Mouse (Mus musculus) naive thymus-derived CD4-positive, alpha-beta T cell, adult 2 months (primary cell): ENCODE measurements at regions not wholly inside any gene's neighbourhood (a gene's known extent, or its start where the extent isn't known, plus 50 kb on each side); places are given as distances from the start of the nearest gene placed in this dataset.
"Not testable (repeated sequence)": the region's sequence is repeated elsewhere in the genome, so short reads cannot be mapped to it uniquely, and the experiment has no call there.

Source experiments
- DNase-seq: peaks from one replicate; pipeline ENCODE4 v3.0.0-alpha.2; 2011; ENCODE audit warnings: low read depth

DNA sequence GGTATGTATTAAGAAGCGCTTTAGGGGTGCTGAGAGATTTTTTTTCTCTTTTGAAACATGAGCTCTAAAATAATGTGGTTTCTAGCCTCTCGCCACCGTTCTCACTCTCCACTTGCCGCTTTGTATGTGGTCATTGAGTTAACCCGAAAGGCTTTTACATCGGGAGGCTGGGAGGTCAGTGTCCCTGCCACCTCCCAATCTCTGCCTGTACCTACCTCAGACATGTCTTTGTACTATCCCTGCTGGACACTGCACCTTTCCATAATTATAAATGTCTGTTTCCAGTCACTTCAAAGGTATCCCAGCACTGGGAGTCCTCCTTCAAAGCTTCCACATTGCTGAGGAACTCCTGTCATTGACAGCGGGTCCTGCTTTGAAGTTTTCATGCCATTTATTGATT, 347.6 kb upstream of the Tbc1d2b start:
- DNase-seq, result no peak

DNA sequence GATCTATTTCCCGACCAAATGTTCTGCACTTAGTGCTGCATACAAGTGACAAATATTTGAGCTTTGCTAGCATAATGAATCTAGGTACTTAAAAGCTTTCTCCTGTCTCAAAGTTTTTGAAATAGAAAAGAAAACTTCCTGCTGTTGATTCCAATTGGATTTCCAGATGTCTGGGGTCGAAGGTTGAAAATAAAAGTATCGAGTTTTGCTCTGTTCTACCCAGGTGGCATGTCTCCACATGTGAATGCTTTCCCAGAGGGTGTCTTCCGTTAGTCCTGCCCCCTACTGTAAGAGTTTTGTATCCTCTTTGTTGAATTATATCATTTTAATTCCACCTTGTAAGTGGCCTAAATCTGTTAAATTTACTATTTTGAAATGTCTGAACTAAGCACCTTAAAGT, 327.3 kb upstream of the Tbc1d2b start:
- no peak for DNase-seq

DNA sequence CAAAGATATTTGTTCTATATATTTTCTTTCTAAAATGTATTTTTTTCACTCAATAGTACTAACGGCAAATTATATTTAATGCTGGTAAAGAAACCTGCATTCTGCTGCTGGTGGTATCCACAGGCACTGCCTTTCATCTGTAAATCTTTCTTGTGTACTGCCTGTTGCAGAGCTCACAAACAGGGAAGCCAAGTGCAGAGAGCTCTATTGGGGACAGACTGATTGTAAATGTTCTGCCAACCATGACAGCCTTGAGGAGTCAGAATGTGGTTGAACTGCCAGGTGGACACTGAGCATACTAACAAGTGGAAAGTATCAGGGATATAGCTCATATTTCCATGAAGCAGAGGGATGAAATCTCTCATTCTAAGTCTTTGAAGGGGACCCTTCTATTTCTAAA, 286.1 kb upstream of the Tbc1d2b start:
- DNase-seq, result no peak

DNA sequence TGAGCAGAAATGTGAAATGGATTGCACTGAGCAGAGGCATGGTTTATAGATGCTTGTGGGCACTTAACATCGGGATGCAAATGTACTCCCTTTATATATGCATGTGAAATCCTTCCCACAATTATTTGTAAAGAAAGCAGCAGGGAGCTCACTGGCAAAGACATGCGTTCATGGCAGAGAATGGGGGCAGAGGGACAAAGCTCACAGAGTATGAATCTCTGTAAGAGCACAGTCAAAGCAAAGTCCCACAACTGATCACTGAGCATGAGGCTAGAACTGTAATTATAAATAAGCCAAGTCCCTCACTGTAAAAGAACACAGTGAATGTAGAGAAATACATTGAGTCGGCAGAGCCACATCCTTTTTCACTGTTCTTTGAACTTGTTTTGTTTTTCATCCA, 285.6 kb upstream of the Tbc1d2b start:
- no peak for DNase-seq

DNA sequence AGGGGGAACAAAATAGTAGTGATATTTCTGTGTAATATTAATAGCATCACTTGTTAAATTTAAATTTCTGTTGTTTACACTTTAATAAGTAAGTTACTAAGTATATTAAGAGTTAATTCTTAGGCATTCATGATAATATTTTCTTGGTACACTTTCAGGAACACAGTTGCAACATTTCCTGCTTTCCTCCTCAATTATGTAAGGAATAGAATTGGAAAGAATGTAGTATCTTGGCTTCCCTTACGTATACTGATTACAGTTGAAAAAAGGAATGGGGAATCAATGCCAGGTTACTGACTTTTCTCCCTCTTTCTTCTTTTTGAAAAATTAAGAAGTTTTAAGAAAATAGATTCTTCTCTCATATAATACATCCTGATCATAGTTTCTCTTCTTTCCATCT, 277.3 kb upstream of the Tbc1d2b start:
- DNase-seq, result no peak

DNA sequence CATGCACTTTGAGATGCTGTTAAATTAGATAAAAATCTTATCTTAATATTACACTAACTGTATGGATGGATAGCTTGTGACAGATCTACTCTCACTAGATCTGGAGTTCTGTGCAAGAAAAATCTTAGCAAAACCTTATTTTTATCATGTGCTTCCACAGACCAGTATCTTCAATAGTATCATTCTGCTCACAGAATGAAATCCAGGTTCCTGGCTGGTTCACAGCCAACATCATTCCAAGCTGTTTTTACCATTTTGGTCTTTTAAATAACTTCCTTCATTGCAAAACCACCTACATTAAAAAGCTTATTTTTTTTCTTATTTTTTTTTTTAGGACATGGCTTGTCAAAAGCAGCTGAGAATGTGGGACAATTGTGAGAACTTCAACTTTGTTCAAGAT, 276.1 kb upstream of the Tbc1d2b start:
- DNase-seq, result no peak

DNA sequence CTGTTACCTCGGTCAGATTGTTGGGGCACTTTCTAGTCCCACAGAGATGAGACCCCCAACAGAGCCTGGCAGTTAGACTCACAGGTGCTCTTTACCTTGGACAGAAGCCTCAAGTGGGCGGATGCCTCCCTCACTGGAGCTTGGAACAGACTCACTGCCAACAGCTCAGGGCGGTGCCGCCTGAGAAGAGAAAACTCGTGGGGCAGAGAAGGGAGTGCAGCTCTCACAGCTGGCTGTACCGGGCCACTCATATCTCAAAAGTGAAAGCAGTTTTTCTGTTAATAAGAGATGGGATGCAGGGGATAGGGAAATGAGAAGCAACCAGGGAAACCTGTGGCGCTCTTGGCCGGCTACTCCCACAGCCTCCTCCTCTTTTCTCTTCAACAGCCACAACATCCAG, 267.1 kb upstream of the Tbc1d2b start:
- not testable (repeated sequence) for DNase-seq

DNA sequence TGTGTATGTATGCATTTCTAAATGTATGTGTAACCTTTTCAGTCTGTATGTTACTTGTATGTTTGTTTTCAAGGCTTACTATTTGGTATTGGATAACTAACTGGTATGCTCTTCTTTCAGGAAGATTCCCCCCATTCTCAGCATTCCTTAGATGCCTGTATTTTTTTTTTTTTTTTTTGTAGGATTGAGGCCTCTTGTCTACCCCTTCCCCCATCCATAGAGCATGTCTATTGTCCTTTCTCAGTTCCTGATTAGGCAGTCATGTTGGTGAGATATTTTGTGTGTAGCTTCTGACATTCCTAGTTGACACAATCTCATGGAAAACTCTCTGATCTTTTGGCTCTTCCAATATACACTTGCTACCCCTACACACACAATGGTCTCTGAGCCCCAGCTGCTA, 262.8 kb upstream of the Tbc1d2b start:
- no peak for DNase-seq

DNA sequence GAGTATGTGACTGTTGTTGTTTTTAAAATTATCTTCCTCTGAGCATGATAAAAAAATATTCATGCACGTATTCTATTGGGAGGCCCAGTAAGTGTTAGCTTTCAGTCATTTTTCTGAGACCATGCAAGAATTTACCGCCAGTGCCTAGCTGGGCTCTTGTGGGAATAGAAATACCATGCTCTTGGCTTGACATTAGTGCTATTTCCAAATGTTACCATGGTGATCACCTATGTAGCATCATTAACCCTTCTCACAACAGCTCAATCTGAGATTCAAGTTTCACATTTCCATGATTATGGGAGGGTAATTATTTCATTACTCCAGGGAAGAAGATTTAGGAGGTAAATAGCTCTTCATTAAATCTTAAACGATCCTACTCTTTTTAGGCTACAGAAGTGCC, 250.6 kb upstream of the Tbc1d2b start:
- no peak for DNase-seq

DNA sequence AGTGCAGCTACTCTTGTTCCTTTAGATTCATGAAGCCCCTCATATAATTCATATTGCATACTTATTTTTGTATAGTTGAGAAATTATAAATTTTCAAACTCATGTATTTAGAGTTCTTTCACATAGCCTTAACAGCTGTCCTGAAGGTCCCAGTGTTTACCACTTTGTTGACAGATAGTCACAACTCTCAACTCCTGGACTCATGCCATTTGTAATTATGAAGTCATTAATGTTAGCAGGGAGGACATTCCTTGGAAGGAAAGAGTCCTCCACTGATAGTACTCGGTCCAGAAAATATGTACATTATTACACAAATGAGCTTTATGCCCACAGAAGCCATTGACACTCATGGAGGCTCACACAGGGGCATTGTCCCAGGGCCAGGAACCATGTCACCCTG, 224.3 kb upstream of the Tbc1d2b start:
- DNase-seq, result no peak

DNA sequence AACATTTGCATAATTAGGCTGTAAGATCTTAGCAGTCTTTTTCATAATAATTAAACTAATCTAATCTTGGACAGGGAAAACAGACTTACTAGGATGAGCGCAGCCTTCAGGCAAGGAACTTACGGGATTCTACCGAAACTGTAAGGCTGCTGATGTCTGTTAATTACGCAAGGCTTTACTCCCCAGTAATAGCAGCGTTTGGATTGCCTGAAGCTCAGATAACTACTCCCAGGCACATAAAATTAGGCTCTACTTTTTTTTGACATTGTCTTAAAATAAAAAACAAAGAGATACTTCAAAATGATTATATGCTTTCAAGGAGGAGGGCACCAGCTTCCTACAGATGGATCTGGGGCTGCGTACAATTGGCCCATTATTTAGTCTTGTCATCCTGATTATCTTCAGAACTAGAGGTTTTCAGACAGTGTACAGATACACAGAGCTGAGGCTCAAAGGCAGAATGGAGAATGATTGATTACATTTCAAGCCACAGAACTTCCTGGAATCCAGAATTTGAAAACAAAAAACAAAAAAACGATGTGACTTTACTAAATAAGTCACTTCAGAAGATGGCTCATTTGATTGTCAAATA, 220.1 kb upstream of the Tbc1d2b start:
- no peak for DNase-seq

DNA sequence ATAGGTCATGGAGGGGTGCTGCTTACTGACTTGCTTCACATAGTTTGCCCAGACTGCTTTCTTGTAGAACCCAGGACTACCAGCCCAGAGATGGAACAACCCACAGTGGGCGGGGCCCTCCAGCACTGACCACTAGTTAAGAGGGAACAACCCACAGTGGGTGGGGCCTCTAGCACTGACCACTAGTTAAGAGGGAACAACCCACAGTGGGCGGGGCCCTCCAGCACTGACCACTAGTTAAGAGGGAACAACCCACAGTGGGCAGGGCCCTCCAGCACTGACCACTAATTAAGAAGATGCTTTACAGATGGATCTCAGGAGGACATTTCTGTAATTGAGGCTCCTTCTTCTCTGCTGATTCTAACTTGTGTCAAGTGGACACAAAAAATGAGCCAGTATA, 180.0 kb upstream of the Tbc1d2b start:
- no peak for DNase-seq

DNA sequence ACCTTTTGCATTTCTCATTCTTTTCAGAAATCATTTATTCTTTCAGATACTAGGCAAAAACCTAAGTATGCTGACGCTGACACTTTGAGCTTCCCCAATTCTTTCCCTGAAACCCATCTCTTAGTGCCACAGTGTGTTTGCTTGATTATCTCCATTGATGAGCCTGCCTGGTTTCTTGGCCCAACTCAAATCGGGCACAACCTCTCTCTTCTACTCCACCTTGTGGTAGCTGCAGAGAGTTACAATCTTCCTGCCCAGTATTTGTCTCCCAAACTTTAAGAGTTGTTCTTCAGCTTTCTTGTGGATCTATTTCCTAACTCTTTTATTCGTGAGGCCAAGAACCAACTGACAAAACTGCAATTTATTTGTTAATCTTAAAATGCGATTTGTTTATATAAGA, 176.4 kb upstream of the Tbc1d2b start:
- peak; percentile 43 for DNase-seq

DNA sequence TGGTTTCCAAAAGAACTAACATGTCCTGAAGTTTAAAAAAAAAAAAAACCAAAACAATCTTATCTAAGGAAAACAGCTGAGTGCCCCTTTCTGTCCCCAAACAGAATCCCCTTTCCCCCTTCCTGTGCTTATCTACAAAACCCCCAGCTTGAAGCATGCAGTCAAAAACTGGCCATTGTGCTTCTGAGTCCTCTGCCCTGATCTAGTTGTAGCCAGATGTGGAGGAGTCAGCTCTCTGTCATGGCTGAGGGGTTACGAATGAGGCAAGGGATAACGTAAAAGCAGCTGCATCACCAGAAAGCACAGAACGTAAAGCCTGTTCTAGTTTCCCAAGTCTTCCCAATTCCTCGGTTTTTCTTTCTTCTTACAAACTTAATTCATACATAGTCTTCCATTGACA, 164.3 kb upstream of the Tbc1d2b start:
- DNase-seq, result no peak

DNA sequence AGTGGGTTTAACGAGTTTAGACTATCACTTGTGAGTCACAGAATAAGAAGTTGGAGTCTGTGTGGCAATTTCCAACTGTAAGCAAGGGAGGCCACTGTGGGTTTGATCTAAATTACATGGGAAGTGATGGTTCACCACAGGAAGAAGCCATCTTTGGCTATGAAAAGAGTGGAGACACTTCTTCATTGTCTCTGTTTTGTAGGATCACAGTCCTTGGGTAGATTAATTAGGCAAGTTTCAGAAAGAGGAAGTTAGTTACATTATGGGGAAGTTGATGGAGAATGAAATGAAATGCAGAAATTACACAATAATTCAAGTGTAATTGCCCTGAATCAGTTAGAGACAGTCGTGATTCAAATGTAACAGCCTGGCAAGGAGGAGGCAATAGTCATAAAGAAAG, 160.3 kb upstream of the Tbc1d2b start:
- DNase-seq, result no peak

DNA sequence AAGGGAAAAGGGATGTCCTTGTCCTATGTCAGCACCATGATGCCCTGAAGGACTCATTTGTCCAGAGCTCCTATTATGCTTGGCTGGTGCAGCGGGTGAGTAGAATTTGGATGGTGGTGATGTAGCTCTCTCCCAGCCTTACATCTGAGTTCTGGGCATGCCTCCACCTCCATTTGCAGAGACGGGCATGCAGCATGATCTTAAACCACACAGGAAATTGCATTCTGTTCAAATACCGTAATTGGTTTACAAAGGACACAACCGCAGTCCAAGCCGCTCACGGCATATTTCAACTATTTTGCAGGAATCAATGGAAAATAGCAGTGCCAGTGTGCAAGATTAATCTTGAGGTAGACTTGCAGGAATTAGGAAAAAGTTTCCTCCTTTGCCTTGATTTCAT, 151.1 kb upstream of the Tbc1d2b start:
- no peak for DNase-seq

DNA sequence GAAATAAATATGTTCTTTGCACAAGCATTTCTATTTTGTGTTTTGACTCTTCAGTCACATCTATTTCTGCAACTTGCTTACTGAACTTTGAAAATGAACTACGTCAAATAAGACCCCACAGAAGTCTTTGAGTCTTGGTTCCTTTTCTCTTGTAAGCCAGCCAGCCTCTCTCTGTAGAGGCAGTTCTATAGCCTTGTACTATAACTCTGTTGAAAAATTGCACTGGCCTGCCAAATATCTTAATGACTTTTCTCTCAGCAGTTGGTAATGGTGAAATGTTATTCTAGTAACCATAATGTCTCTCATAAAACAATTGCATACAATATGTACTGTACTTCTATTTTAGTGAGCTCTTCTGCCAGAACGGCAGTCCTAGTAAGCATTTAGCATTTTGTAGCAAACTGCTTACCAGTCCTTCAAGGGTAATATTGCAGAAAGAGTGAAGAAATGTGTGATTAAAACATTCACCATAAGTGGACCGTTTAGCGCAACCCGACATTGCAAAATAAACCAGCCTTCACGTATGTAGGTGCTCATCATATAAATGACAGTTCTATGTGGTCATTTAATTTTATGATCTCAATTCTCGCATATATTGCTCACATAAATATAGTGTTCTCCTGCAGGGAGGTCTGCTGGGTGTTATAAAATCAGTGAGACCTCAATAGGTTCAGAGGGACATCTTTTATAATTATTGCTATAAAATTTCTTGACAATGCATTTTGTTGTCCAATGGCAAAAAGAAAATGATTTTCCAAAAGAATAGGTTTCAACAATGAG, 149.3 kb upstream of the Tbc1d2b start:
- no peak for DNase-seq

DNA sequence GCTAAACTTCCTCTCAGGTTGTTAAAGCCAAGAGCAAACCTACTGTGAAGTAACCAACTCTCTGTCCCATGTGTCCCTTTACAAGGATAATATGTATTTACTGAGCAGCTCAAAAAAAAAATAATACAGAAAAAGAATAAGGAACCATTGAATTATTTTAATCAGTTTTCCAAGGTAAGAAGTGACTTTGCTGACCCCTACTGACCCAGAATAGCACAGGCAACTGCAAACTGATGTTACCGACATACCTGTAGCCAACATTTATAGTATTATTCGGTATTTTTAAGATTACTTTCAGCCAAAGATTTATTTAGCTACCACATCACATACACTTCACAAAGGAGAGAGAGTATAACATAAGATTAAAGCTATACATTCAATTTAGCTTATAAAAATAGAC, 138.2 kb upstream of the Tbc1d2b start:
- peak; percentile 36 for DNase-seq

DNA sequence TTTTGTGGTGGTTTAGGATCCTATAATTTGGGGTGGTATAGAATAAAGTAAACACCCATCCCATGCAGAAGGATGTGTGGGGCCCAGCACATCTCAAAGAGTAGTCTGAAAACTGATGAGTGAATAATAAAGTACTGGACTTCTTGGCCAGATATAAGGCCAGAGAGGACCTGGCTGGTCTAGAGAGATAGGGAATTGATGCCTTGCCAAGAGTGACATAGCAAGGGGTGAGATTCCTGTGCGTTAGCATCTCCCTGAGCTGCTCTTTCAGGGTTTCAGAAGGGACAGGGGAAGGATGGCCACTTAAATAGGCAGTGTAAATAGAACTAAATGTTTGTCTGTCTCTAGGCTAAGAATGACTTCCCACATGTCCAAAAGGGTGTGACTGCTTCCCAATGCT, 137.0 kb upstream of the Tbc1d2b start:
- no peak for DNase-seq

DNA sequence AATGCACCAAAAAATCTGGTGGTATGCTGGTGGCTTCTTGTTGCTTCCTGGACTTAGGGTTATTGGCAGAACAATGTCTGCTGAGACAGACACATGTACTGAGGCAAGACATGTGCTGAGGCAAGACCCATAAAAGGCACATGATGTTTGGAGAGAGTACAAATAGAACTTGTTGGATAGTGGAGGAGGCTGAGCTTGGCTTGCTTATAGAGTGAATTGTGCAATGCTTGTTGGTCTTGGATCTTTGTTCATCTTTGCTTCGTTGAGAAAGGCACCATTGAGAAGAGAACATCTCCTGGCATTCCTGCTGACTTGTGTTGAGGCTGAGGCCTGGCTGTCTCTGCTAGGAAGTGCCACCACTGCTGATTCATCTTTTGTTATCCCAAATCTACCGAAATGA, 117.8 kb upstream of the Tbc1d2b start:
- no peak for DNase-seq

DNA sequence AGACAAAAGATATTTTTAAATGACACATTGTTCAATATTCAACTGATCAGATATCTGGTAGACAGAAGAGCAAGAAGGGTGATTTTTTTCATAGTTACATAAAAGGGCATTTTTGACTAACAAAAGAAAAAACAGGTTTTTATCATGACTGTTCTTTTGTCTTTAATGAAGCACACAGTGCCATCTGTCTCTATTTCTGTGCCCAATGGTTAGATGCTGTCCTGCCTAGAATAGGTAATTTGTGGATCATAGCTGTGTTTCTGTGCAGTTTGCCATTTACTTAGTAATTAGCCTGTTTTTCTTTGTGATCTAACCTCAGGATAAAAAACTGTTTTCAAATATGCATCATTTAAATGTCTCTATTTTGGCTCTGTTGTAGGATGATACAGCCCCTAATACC, 114.4 kb upstream of the Tbc1d2b start:
- DNase-seq, result no peak

DNA sequence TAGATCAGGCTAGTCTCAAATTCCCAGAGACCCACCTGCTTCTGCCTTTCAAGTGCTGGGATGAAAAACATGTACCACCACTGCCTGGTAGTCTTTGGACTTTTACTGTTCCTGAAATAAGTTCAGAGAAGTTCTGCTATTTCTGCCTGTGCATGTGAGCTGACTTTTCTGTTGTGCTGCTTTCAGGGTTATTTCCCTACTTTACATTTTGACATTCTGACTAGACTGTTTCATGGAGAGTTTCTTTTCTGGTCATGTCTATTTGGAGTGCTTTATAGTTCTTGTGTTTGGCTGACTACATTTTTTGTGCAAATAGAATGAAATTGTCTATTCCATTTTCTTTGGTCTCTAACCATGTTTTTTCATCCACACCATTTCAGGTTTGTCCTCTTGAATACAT, 109.5 kb upstream of the Tbc1d2b start:
- DNase-seq, result no peak

DNA sequence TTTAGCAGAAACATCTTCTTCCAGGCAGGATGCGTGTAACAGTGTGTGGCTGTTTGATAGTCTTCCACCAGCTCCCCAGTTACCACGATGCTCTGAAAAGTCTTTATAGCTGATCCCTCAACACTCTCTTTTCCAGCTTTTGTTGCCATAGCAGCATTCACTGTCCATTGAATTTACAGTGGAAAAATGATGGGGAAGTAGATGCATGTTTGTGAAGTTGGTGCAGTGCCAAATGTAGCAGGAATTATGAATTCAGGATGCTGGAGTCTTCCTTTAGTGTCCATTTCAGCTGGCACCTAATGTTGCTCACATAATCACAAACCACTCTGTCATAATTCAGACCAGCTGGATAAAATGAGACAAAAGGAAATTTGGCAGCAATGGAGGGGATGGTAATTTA, 99.0 kb upstream of the Tbc1d2b start:
- DNase-seq, result no peak

DNA sequence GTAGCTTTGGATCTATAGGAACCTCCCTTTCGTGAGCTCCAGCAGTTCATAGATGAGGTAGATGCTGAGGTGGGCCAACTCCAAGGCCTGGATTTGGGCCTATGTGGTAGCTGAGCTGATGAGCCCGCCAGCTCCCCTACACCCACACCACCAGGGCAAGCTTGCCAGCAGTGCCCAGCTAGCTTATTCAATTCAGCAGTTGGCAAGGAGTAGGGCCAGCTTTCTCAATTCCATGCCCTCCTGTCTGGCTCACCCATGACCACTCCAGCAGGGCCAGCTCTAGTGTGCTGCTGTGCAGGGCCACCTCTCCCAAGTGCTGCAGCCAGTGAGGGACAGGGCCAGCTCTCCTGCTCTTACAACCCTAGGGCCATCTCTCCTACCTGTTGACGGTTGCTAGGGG, 97.1 kb upstream of the Tbc1d2b start:
- no peak for DNase-seq
